Mouse (Mus musculus): ENCODE data around the gene Fxyd3.

DNA sequence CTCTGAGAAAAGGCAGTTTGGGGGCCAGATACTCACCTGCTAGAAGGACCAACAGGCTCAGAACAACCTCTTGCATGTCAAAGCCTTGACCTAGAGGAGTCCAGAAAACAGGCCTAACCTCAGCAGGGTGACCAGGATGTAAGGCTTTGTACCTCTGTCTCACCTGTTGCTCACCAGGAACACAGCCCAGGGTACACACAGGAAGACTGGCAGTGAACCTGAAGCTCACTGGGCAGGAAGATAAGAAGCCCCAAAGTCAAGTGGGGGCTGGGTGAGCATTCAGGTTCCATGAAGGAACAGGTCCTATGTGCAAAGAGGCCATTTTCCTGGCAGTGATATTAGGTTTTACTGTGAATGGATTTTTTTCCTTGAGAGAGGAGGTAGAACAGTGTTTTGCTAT lies 3.0 kb downstream of the Fxyd3 start:
- TF ChIP-seq CTCF (IDR thresholded peaks at IDR 0.05; ENCODE audit: extremely low read depth, insufficient read length, insufficient replicate concordance, low read depth, low read length): no peak
- TF ChIP-seq POLR2A (IDR thresholded peaks at IDR 0.05; ENCODE audit: low read depth, low read length): no peak
